Mouse (Mus musculus): ENCODE measurements around the gene Ltb.

Ltb gene

GRCm38 (mm10) chr17:35195631-35196320 is 1.5 kb downstream of the Ltb start:
- peak; percentile 85 for DNase-seq

- no peak for DNase-seq
Observed at GRCm38 (mm10) chr17:35196321-35196641, 2.0 kb downstream of the Ltb start.

- no peak for DNase-seq
Observed at GRCm38 (mm10) chr17:35197126-35197525, 2.9 kb downstream of the Ltb start.

- DNase-seq = no peak
Observed at GRCm38 (mm10) chr17:35198029-35198428, 3.8 kb downstream of the Ltb start.

- DNase-seq = no peak
Observed at GRCm38 (mm10) chr17:35198946-35199345, 4.7 kb downstream of the Ltb start.

- no peak for DNase-seq
Observed at GRCm38 (mm10) chr17:35200398-35200797, 6.2 kb downstream of the Ltb start.

GRCm38 (mm10) chr17:35201128-35201527 is 6.9 kb downstream of the Ltb start:
- no peak for DNase-seq

- no peak for DNase-seq
Observed at GRCm38 (mm10) chr17:35201787-35202186, 7.5 kb downstream of the Ltb start, which contains the start of gene Tnf. Gene Tnf (minus strand): TSS chr17:35202007.

- DNase-seq = no peak
Observed at GRCm38 (mm10) chr17:35202442-35202841, 8.2 kb downstream of the Ltb start.

- no peak for DNase-seq
Observed at GRCm38 (mm10) chr17:35204494-35205379, 10.5 kb downstream of the Ltb start, which contains the start of gene Lta. Gene Lta (minus strand): TSS chr17:35205351.

- no peak for DNase-seq
Observed at GRCm38 (mm10) chr17:35205380-35205769, 11.1 kb downstream of the Ltb start.

GRCm38 (mm10) chr17:35209785-35210535 is 15.7 kb downstream of the Ltb start:
- DNase-seq = no peak

- no peak for DNase-seq
Observed at GRCm38 (mm10) chr17:35210593-35210992, 16.4 kb downstream of the Ltb start.

GRCm38 (mm10) chr17:35213071-35213470 is 18.8 kb downstream of the Ltb start:
- no peak for DNase-seq

- peak; percentile 18 for DNase-seq
Observed at GRCm38 (mm10) chr17:35218516-35219193, 24.4 kb downstream of the Ltb start.

- DNase-seq = no peak
Observed at GRCm38 (mm10) chr17:35219601-35220041, 25.4 kb downstream of the Ltb start.

GRCm38 (mm10) chr17:35220156-35220952 is 26.1 kb downstream of the Ltb start, which contains the start of gene Gm16181:
Gene Gm16181 (plus strand): TSS chr17:35220834.
- peak; percentile 26 for DNase-seq

GRCm38 (mm10) chr17:35222299-35222698 is 28.1 kb downstream of the Ltb start:
- no peak for DNase-seq

GRCm38 (mm10) chr17:35224641-35225040 is 30.4 kb downstream of the Ltb start:
- DNase-seq = no peak

- no peak for DNase-seq
Observed at GRCm38 (mm10) chr17:35225456-35225855, 31.2 kb downstream of the Ltb start.

GRCm38 (mm10) chr17:35226561-35227046 is 32.4 kb downstream of the Ltb start:
- DNase-seq = no peak

GRCm38 (mm10) chr17:35231022-35231421 is 36.8 kb downstream of the Ltb start:
- DNase-seq = no peak
